Mouse (Mus musculus) bone marrow macrophage, adult 2 months (primary cell): ENCODE data around the gene Dhps. TPM values are rescaled to one million over a fixed set of nuclear protein-coding genes. Genes with fewer than 3 reads are reported as not detected.
A peak's percentile ranks its signal among the peaks of the same experiment; 100 is the strongest.

ENCODE experiments used
- H3K27ac ChIP-seq: 2 replicates; pipeline ENCODE4 v1.5.1; 2012; ENCODE audit warnings: low read depth, low read length; ENCODE audit not compliant: insufficient read depth
- H3K4me1 ChIP-seq: 2 replicates; pipeline ENCODE4 v1.6.1; 2012; ENCODE audit warnings: low read length; ENCODE audit not compliant: control insufficient read depth, insufficient read depth
- H3K4me3 ChIP-seq: 2 replicates; pipeline ENCODE4 v1.5.1; 2012; ENCODE audit warnings: mild to moderate bottlenecking, low read length, moderate library complexity; ENCODE audit not compliant: insufficient read depth
- CTCF ChIP-seq: IDR thresholded peaks from 2 replicates; pipeline ENCODE4 v1.5.1; 2012; ENCODE audit warnings: low read depth, mild to moderate bottlenecking, low read length, moderate library complexity
- POLR2A ChIP-seq: IDR thresholded peaks from 2 replicates; pipeline ENCODE4 v1.6.1; 2012; ENCODE audit warnings: mild to moderate bottlenecking, low read depth, low read length, borderline replicate concordance
- polyA plus RNA-seq: library from polyadenylated mRNA; stranded (reverse); fragments of >200 nt; gene quantifications from 2 replicates; pipeline ENCODE4 v1.2.4, GENCODE M21; 2012; ENCODE audit not compliant: missing spikeins, insufficient read depth, insufficient read length

Dhps gene
- 36.7 and 44.9 TPM in 2 replicates for polyA plus RNA-seq

DNA sequence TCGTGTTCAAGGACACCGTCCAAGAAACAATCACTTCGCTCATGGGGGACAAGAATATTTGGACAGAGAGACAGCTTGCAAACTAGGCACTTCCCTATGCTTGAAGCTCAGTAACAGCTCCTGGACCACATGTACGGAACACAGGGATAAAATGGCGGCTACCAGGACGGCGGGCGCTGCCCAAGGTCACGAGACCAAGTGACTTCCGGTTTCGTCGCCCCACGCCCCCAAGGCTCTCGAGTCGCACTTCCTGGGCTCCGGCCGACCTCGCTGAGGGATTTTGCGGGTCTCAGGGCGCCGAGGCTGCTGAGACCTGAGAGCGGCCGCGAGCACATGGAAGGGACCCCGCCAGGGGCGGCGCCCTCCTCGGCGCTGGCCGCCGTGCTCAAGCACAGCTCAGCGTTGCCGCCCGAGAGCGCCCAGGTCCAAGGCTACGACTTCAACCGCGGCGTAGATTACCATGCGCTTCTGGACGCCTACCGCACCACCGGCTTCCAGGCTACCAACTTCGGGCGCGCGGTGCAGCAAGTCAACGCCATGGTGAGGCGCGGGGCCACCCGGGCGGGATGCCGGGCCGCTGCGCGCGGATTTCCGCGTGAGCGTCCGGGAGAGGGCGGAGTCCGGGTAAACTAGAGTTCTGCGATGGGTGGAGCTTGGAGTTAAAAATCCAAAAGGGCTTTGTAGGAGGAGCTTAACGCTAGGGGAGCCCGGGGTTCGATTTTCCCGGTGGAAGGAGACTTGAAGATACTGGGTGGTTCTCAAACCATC is at the start of gene Dhps:
Dhps (plus strand) TSS at position 244 of the 768 bp plus-strand sequence.
- Histone ChIP-seq H3K4me3 (peak within 1 kb of the TSS; percentile 90), H3K4me1 (peaks cover 12% of the 10 kb centered on the region)
- no peak for TF ChIP-seq CTCF
- no peak for TF ChIP-seq POLR2A

DNA sequence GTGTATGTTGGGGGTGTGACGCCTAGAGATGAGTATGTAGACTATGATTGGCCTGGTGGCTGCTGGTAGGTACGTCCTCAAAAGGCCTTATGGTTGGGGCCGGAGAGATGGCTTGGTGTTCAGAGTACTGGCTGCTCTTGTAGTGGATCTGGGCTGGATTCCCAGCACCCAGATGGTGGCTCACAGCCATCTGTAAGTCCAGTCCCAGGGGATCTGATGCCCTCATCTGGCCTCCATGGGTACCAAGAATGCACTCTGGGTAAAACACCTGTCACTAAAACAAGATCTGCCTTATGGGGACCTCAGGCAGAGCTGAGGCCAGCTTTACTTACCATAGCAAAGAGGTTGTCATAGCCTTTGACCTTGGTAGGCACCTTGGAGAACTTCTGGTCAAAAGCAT is 47.7 kb upstream of the Dhps start:
- H3K4me1 ChIP-seq: peaks cover 15% of the 10 kb centered on the region
- TF ChIP-seq CTCF (no peak), POLR2A (no peak)
- H3K4me3 ChIP-seq: peak overlapping the region; percentile 94
- no peak overlapping the region for H3K27ac ChIP-seq

More for the DNA sequence above, at the start of gene Dhps:
- peak within 1 kb of the TSS; percentile 89 for H3K27ac ChIP-seq

DNA sequence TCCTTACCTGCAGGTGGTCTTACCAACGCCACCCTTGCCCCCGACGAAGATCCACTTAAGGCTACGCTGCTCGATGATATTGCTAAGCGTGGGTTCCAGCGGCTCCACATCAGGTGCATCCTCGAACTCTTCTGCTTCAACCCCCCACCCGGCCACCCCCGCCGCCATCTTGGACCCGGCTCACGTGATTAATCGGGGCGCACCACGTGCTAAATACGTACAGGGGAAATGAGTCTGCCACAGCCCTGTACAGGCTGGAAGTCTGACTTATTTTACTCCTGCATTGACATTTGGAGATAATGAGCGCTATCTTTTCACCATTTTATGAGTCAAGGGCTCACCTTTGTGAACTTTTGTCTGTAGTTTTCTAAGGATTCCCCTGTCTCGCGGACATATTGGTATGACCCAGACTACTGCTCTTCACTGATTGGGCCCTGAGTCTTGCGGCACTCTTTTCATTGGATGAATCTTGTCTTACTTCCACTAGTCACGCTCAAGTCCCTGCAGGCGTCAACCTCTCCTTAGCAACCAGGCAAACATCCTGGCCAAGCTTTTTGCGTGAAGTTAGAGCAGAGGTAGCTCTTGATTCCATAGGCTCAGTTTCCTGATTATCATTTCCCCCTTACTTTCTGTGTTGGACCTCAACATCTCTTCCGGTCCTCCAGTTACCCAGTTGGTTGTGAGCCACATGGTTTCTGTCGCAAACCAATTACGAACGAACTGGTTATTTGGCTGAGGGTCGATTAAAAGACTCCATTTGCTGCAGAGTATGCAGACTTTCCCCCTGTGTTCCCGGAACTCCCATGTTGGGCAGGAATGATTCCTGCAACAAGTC is 46.2 kb upstream of the Dhps start, which contains the start of gene Asna1:
Asna1 (minus strand) TSS at position 184 of the 835 bp plus-strand sequence.
- peaks cover 18% of the 10 kb centered on the region for H3K4me1 ChIP-seq
- peak within 1 kb of the TSS; percentile 94 for H3K4me3 ChIP-seq
- TF ChIP-seq POLR2A (peak; percentile 81; the same call in 1 of the 2 replicates), CTCF (no peak)
- H3K27ac ChIP-seq: peak within 1 kb of the TSS; percentile 82

DNA sequence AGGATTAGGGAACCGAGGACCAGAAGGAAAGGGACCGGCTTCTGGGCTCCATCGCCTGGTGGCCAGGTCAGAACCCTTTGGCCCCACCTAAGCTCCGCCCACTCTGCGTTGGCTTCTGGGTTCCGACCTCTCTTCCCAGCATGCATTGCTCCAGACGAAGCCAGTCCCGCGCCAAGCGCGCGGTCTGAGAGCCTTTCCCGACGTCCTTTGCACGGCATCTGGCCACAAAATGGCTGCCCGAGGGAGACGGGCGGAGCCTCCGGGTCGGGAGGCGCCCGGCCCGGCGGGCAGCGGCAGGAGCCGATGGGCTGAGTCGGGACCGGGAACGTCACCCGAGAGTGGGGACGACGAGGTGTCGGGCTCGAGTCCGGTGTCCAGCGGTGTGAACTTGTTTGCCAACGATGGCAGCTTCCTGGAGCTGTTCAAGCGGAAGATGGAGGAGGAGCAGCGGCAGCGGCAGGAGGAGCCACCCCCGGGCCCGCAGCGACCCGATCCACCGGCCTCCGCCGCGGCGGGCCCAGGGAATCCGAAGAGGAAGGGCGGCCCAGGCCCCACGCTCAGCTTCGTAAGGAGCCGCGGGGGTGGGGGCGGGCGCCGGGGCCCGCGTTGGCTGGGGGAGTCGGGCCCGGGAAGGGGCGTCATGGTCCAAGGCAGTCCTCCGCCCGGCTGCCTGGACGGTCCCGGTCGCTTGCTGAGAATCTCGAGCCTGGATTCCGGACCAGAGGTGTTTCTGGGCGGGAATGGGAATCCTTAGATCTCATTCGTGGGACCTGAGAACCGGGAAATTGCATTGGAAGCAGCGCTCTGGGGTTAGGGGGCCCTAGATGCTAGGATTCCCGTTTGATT is 44.7 kb upstream of the Dhps start, which contains the start of gene Trir:
Trir (plus strand) TSS at position 154 of the 846 bp plus-strand sequence.
- H3K4me1 ChIP-seq: peaks cover 18% of the 10 kb centered on the region
- peak within 1 kb of the TSS; percentile 87 for H3K27ac ChIP-seq

DNA sequence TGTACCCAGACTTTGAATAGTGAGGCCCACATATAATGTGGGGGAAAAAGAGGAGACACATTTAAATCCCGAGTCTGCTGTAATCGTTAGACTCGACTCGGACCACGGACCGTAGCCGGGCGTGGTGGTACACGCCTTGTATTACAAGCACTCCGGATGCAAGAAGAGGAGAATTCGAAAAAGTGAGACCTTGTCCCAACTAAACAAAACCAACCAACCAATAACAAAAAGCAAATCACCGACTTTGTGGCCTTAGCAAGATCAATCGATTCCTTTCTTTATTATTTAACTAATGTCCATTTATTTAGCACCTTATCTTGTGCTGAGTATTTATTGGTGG is 44.1 kb upstream of the Dhps start:
- TF ChIP-seq POLR2A (no peak), CTCF (no peak)
- H3K4me3 ChIP-seq: peak overlapping the region; percentile 88
- H3K4me1 ChIP-seq: peaks cover 18% of the 10 kb centered on the region
- H3K27ac ChIP-seq: peak overlapping the region; percentile 63

More for the DNA sequence above, 44.7 kb upstream of the Dhps start, which contains the start of gene Trir:
- H3K4me3 ChIP-seq: peak within 1 kb of the TSS; percentile 88
- TF ChIP-seq POLR2A (peak; percentile 83), CTCF (no peak)

DNA sequence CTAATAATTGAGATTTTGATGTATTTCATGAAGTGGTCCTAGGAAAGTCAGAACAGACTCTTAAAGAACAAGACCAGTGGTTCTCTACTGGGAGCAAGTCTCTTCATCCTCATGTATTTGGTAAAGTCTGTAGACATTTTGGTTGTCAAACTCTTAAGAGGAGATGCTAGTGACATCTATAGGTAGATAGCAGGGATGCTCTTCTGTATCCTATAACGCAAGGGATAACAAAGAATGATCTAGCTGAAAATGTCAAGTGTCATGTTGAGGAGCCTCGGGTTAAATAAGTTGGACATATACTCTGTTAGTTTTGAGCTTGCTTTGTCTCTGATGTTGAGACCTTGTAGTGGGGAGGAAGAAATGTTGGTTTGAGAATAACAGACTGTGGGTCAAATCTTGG is 43.6 kb upstream of the Dhps start:
- H3K4me3 ChIP-seq: peak overlapping the region; percentile 88
- H3K27ac ChIP-seq: no peak overlapping the region
- peaks cover 18% of the 10 kb centered on the region for H3K4me1 ChIP-seq
- TF ChIP-seq POLR2A: no peak
- TF ChIP-seq CTCF: no peak

DNA sequence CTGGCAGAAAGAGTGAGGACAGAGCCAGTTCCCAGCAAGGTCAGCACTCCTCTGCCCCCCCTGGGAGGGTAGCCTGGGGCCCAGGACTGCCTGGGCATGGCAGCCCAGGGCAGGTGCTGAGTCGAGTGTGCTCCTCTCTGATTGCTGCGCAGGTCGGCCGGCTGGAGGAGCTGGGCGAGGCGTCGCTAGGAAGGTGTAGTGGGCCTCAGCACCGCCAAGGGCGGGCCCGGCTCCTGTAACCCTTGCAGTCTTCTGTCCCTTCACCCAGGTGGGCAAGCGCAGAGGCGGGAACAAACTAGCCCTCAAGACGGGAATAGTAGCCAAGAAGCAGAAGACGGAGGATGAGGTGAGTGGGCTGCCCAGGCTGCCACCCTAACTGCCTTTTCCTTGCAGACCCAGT is 42.3 kb upstream of the Dhps start:
- Histone ChIP-seq H3K4me1 (peaks cover 12% of the 10 kb centered on the region), H3K4me3 (peak overlapping the region; percentile 88; the same call in 1 of the 2 replicates), H3K27ac (no peak overlapping the region)
- TF ChIP-seq POLR2A: no peak
- no peak for TF ChIP-seq CTCF

DNA sequence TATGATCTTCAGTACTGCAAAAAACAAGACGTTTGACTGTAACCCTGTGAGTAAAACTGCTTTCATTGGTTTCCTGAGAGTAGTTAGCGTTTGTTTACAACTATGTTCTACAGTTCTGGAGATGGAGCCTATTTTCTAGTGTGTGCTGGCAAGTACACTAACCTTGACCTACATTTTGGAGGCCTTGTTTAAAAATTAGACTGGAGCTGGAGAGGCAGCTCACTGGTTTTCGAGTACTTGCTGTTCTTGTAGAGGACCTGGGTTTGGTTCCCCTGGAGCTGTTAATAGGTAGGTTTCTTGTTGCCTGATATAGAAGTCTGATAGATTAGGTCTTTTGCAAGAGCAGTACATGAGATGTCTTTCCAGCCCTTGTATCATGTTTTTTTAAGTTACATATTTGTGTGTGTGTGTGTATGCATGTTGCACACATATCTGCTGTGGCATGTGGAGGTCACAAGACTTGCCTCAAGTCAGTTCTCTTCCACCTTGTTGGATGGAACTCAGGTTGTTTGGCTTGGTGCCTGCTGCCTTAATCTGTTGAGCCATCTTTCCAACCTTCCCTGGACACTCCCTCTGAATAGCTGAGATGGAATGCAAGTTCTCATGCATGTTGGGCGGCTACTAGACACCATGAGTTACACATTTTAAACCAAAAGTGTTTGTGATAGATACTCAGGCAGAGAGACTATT is 38.8 kb upstream of the Dhps start:
- TF ChIP-seq CTCF (no peak), POLR2A (no peak)
- Histone ChIP-seq H3K4me3 (no peak overlapping the region), H3K27ac (no peak overlapping the region), H3K4me1 (peaks cover 11% of the 10 kb centered on the region)

DNA sequence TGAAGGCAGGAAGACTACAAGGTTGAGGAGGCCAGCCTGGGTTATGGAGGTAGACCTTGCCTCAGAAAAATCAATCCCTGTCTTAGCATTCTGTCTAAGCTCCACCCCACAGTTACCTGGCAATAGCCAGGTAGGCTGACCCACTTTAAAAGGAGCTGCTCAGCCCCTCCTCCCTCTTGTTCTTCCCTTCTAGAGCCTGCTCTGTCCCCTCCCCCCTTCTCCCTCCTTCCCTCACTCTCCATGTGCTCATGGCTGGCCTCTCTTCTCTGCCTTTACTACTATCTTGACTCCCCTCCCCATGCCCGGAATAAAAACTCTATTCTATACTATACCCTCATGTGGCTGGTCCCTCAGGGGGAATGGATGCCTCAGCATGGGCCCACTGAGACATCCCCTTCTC is 37.7 kb upstream of the Dhps start:
- no peak for TF ChIP-seq POLR2A
- TF ChIP-seq CTCF: no peak
- H3K27ac ChIP-seq: no peak overlapping the region
- peaks cover 4% of the 10 kb centered on the region for H3K4me1 ChIP-seq
- no peak overlapping the region for H3K4me3 ChIP-seq

DNA sequence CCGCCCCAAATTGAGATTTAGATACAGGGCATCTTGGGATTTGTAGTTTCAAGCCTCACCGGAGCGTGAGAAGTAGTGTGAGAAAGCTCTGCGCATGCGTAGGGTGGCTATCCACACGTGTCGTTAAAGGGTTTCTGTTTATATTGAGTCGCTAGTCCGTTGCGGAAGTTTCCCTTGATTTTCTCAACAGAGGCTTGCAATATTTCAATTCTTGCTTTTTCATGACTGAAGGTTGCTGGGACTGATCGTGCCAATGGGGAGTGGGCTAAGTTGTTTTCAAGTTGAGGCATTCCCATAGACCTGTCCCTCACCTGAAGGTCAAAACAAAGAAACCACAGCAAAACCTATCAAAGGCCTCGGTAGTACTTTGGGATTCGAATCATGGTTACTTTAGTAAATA is 36.8 kb upstream of the Dhps start:
- peak overlapping the region; percentile 91 for H3K27ac ChIP-seq
- H3K4me1 ChIP-seq: peaks cover 4% of the 10 kb centered on the region; the same call in 1 of the 2 replicates
- peak overlapping the region; percentile 81 for H3K4me3 ChIP-seq
- TF ChIP-seq CTCF (no peak), POLR2A (no peak)
